Mouse (Mus musculus) limb, embryonic 12.5 days (tissue): ENCODE data around the gene Wfikkn1. TPM values are rescaled to one million over a fixed set of nuclear protein-coding genes. Genes with fewer than 3 reads are reported as not detected.
"Not testable (repeated sequence)": the region's sequence is repeated elsewhere in the genome, so short reads cannot be mapped to it uniquely, and the experiment has no call there.

Source experiments
- ATAC-seq: fragments of 200-750 bp; cut with Nextera tagmentation; 2 replicates; pipeline ENCODE4 v1.8.0; 2017; ENCODE audit warnings: low read depth, moderate TSS enrichment; ENCODE audit not compliant: insufficient number of reproducible peaks, insufficient read depth, low FRiP score, low TSS enrichment
- H3K27ac ChIP-seq: fragments of 300-500 bp; sonication (generic); 2 replicates; pipeline ENCODE4 v1.5.1; 2016; ENCODE audit warnings: mild to moderate bottlenecking, moderate library complexity
- H3K27me3 ChIP-seq: fragments of 300-500 bp; sonication (generic); 2 replicates; pipeline ENCODE4 v1.6.1; 2016; ENCODE audit warnings: mild to moderate bottlenecking, moderate library complexity
- H3K36me3 ChIP-seq: fragments of 300-500 bp; sonication (generic); 2 replicates; pipeline ENCODE4 v1.6.1; 2016; ENCODE audit warnings: mild to moderate bottlenecking, moderate library complexity
- H3K4me1 ChIP-seq: fragments of 300-500 bp; sonication (generic); replicated peaks from 2 replicates; pipeline ENCODE4 v1.6.1; 2016
- H3K4me2 ChIP-seq: fragments of 300-500 bp; sonication (generic); 2 replicates; pipeline ENCODE4 v1.6.1; 2016; ENCODE audit warnings: mild to moderate bottlenecking, moderate library complexity
- H3K4me3 ChIP-seq: fragments of 300-500 bp; sonication (generic); replicated peaks from 2 replicates; pipeline ENCODE4 v1.5.1; 2016; ENCODE audit warnings: mild to moderate bottlenecking
- H3K9ac ChIP-seq: fragments of 300-500 bp; sonication (generic); replicated peaks from 2 replicates; pipeline ENCODE4 v1.6.1; 2016; ENCODE audit warnings: mild to moderate bottlenecking, moderate library complexity
- H3K9me3 ChIP-seq: fragments of 300-500 bp; sonication (generic); 2 replicates; pipeline ENCODE4 v1.6.1; 2016; ENCODE audit warnings: mild to moderate bottlenecking, moderate library complexity
- WGBS: fragments of 180-500 bp; shearing (Covaris S2); methylation state at CpG from one replicate; pipeline ENCODE4 v1.1.7; 2016; 5-methylcytosine and 5-hydroxymethylcytosine counted together
- polyA plus RNA-seq: library from polyadenylated mRNA; unstranded; fragments of >200 nt; fragmentation: Nextera tagmentation; extraction: Ambion mirVana; gene quantifications from 2 replicates; pipeline ENCODE4 v1.2.1, GENCODE M21; 2016

Wfikkn1 gene
- polyA plus RNA-seq, 1 experiment from 2014 or later = 0.54 TPM

DNA sequence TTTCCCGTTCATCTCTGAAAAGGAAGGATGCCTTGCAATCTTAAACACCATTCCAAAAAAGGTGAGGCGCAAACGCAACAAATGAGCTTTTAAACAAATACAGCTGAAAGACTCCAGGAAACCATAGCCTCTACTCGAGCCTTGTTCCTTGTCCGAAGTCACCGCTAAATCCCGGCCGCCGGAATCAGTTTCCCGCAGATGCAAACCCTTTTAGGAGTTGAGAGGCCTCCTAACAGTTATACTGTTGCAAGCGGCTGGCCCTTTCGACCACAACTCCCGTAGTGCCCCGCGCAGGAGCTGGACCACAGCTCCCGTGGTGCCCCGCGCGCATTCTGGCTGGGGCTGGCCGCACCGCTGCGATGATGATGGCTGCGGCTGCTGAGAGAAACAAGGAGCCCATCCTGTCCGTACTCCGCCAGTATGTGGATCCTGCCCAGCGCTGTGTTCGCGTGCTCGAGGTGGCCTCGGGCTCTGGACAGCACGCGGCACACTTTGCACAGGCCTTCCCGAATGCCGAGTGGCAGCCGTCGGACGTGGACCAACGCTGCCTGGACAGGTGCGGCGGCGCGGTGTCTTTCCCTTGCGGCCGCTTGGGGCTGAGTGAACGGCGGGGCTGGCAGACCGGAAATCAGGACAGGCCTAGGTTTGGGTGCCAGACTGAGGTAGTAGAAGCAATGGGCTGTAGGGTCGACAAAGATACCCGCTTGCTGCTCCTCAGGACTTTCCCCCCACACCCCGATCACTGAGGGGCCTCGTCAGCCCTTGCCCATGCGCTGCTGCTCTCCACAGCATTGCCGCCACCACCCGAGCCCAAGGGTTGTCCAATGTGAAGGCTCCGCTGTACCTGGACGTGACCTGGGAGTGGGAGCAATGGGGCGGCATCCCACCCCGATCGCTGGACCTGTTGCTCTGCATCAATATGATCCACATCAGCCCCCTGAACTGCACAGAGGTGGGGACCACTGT, 5.2 kb downstream of the Wfikkn1 start:
- peak overlapping the region; percentile 73 for H3K9ac ChIP-seq
- H3K4me1 ChIP-seq = peaks cover 26% of the 10 kb centered on the region
- peak overlapping the region; percentile 80 for H3K4me3 ChIP-seq
- H3K9me3 ChIP-seq = no peaks in the 10 kb centered on the region
- peaks cover 23% of the 10 kb centered on the region for H3K36me3 ChIP-seq
- ATAC-seq = peak; percentile 87
- peak overlapping the region; percentile 93 for H3K27ac ChIP-seq
- peak overlapping the region; percentile 89 for H3K4me2 ChIP-seq
- WGBS = 1% methylated on average over 59 of the region's 59 CpGs
- H3K27me3 ChIP-seq = no peaks in the 10 kb centered on the region

DNA sequence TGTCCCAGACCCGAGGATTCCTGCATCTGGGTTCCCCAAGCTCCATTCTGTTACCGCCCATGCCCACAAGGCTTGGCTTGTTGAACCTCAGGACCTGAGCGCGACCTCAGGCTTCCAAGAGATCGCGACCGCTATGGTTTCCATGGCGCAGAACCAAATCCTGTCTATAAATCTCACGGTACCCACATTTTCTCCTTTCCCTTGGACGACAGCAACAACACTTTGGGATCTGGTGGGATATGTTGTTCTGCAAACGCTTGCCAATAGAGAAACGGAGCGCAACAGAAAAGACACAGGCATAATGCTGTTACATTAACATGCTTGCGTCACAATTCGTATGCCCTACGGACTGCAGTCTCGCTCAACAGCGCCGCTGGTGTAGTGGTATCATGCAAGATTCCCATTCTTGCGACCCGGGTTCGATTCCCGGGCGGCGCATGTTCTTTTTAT, 5.9 kb downstream of the Wfikkn1 start, which contains the start of gene Mettl26:
Gene Mettl26, plus strand, starts transcription at position 354 of the 450 bp plus-strand sequence.
- peaks cover 21% of the 10 kb centered on the region for H3K4me1 ChIP-seq

DNA sequence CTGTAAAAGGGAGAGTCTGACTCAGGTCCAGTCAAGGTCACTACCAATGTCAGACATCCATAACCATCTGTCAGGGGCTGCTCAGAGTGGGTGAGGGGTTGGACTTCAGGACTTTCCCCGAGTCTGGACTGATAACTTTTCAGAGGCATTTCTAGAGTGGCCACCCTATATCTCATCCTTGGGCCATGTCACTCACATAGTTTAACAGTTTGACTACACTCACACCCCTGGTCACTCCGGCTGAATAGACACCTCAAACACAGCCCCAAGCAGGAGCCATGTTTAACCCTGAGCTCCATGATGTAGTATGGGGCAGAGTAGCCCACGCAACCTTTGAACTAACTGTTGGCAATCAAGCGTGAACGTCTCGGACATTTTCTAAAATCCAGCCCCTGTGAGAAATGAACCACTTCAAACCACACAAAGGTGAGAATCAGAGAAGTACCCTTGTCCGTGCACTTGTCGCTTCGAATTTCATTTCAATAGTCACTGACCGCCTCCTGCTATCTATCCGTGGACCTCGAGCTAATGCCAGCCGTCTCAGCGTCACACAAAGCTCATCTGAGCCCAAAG, 6.4 kb downstream of the Wfikkn1 start:
- Histone ChIP-seq H3K4me2 (peak overlapping the region; percentile 89), H3K36me3 (peaks cover 17% of the 10 kb centered on the region), H3K27ac (peak overlapping the region; percentile 93), H3K4me1 (peaks cover 21% of the 10 kb centered on the region), H3K27me3 (no peaks in the 10 kb centered on the region), H3K9me3 (no peaks in the 10 kb centered on the region), H3K4me3 (peak overlapping the region; percentile 80), H3K9ac (peak overlapping the region; percentile 46)
- ATAC-seq = no peak
- 8% methylated on average over 14 of the region's 14 CpGs for WGBS

More for the DNA sequence above, 5.9 kb downstream of the Wfikkn1 start, which contains the start of gene Mettl26:
- no peaks in the 10 kb centered on the region for H3K27me3 ChIP-seq
- peak within 1 kb of the TSS; percentile 89 for H3K4me2 ChIP-seq
- peak; percentile 53; the same call in 1 of the 2 replicates for ATAC-seq
- no peaks in the 10 kb centered on the region for H3K9me3 ChIP-seq
- H3K4me3 ChIP-seq = peak within 1 kb of the TSS; percentile 80
- under 1% methylated on average over 25 of the region's 25 CpGs for WGBS
- peak within 1 kb of the TSS; percentile 73 for H3K9ac ChIP-seq
- peaks cover 22% of the 10 kb centered on the region for H3K36me3 ChIP-seq
- peak within 1 kb of the TSS; percentile 93 for H3K27ac ChIP-seq

DNA sequence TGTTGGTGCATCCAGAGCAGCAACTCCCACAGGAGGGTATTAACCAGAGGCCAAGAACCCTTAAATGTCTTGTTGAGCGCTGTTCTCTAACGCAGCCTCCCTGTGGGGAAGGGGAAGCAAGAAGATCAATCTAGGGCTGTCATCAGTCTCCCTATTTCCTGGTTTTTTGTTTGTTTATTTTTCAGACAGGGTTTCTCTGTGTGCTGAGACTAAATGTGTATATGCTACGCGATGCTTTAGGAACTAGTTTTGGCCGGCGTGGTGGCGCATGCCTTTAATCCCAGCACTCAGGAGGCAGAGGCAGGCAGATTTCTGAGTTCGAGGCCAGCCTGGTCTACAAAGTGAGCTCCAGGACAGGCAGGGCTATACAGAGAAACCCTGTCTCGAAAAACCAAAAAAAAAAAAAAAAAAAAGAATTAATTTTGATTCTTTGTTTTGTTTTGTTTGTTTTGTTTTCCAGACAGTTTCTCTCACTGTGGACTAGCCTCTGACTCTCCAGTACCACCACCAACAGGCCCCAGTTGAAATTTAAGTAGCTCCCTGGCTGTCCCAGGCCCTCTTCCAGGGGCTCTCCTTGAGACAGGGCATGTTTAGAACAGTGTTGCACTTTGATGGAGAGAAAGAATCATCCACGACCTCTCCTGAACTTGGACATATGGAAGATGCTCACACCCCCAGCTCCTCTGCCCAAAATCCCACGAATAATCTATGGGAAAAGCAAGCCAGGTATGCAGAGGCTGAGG, 7.1 kb downstream of the Wfikkn1 start:
- no peak for ATAC-seq
- Histone ChIP-seq H3K4me1 (peaks cover 26% of the 10 kb centered on the region), H3K27me3 (no peaks in the 10 kb centered on the region), H3K9ac (peak overlapping the region; percentile 46; the same call in 1 of the 2 replicates), H3K4me3 (peak overlapping the region; percentile 80), H3K4me2 (peak overlapping the region; percentile 89), H3K9me3 (no peaks in the 10 kb centered on the region), H3K36me3 (peaks cover 10% of the 10 kb centered on the region), H3K27ac (no peak overlapping the region)
- WGBS = 81% methylated on average over 10 of the region's 11 CpGs

DNA sequence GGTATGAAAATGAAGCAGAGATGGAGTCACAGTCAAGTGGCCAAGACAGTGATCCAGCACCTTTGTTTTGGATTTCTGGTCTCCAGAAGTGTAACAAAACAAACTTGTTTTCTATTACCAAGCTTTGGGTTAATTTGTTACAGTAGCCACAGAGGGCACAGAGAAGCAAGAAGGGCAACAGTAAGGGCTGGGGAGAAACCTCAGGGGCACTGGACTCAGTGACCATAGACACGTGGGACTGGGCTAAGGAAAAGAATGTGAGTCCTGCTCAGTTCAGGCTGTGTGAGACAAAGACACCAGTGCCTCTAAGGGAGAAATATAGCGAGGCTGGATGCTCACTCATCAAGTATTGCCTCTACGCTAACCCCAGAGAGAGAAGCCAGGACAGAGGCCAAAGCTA, 8.0 kb downstream of the Wfikkn1 start:
- Histone ChIP-seq H3K4me2 (no peak overlapping the region), H3K27me3 (no peaks in the 10 kb centered on the region), H3K36me3 (peaks cover 1% of the 10 kb centered on the region), H3K27ac (no peak overlapping the region), H3K4me3 (no peak overlapping the region), H3K9me3 (no peaks in the 10 kb centered on the region), H3K4me1 (peaks cover 33% of the 10 kb centered on the region), H3K9ac (no peak overlapping the region)
- ATAC-seq = no peak
- 80% methylated on average over 3 of the region's 3 CpGs for WGBS

DNA sequence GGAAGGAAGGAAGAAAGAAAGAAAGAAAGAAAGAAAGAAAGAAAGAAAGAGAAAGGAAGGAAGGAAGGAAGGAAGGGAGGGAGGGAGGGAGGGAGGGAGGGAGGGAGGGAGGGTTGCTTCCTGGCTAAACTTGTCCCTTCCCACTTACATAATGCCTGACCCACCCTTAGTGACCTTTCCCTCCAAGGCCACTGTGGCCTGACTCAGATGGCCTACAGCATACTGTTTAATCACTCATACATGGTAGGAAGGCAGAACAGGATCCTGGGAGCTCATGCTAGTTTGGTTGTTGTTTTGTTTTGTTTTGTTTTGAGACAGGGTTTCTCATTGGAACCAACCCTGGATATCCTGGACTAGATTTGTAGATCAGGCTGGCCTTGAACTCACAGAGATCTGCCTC, 9.1 kb downstream of the Wfikkn1 start:
- not testable (repeated sequence) for H3K9ac ChIP-seq, H3K36me3 ChIP-seq, H3K27ac ChIP-seq, H3K9me3 ChIP-seq, H3K4me2 ChIP-seq, ATAC-seq, H3K4me3 ChIP-seq, H3K27me3 ChIP-seq
- peaks cover 32% of the 10 kb centered on the region for H3K4me1 ChIP-seq

DNA sequence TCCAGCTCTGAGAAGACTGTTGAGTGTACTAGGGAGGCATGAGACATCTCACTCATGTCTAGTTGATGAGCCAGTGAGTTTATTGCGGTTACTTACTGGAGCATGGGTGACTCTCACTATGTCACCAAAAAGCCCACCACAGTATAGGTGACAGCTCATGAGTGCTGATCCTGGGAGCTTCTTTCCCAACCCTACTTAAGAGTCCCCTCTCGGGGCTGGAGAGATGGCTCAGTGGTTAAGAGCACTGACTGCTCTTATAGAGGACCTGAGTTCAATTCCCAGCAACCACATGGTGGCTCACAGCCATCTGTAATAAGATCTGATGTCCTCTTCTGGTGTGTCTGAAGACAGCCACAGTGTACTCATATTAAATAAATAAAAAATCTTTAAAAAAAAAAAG, 10.7 kb downstream of the Wfikkn1 start:
- 84% methylated on average over 2 of the region's 2 CpGs for WGBS
- Histone ChIP-seq H3K4me3 (no peak overlapping the region), H3K9me3 (no peaks in the 10 kb centered on the region), H3K27ac (no peak overlapping the region), H3K4me1 (peaks cover 23% of the 10 kb centered on the region), H3K4me2 (no peak overlapping the region), H3K36me3 (no peaks in the 10 kb centered on the region), H3K27me3 (no peaks in the 10 kb centered on the region), H3K9ac (no peak overlapping the region)
- ATAC-seq = no peak

DNA sequence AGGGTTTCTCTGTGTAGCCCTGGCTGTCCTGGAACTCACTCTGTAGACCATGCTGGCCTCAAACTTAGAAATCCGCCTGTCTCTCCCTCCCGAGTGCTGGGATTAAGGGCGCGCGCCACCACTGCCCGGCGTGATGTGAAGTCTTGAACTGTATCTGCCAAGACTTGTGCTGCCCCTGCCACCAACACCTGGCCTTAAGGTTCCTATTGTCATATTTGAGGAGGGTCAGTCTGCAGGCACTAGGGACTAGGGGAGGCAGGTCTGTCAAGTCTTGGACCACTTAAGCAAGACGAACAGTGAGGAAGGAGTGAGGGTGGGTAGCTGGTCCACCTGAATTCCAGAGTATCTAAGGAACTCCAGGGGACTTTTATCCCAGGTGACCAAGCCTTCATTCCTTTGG, 11.2 kb downstream of the Wfikkn1 start:
- Histone ChIP-seq H3K36me3 (no peaks in the 10 kb centered on the region), H3K4me1 (peaks cover 23% of the 10 kb centered on the region), H3K27me3 (no peaks in the 10 kb centered on the region), H3K9me3 (no peaks in the 10 kb centered on the region), H3K9ac (no peak overlapping the region), H3K4me2 (no peak overlapping the region), H3K27ac (no peak overlapping the region), H3K4me3 (no peak overlapping the region)
- ATAC-seq = no peak
- 91% methylated on average over 8 of the region's 8 CpGs for WGBS

DNA sequence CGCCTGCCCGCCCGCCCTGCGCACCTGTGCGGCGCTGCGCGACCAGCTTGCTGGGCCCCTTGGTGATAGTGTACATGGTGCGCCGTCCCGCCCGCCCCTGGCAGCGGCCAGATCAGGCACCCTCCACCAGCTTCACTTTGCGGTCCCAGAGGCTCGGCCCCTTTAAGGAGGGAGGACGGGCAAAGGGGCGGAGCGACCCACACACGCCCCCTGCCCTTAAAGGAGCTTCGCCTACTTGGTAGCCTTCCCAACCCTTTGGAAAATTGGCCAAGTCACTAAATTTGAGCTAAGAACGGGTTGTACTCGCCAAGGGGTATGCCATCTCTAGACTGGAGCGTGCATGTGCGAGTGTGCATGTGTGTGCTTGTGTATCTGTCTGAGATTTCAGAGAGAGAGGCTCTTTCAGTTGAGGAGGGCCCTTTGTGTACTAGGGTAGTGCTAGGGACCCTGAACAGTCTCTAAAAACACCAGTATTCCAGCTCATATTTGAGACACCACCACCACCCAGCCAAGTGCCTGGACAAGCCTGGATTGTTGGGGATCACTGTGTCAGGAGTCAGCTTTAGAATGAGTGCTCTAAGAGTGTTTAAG, 12.0 kb downstream of the Wfikkn1 start, which contains the start of gene Mcrip2:
Gene Mcrip2, minus strand, starts transcription at position 164 of the 591 bp plus-strand sequence.
- no peaks in the 10 kb centered on the region for H3K9me3 ChIP-seq
- H3K4me3 ChIP-seq = peak within 1 kb of the TSS; percentile 81
- under 1% methylated on average over 24 of the region's 24 CpGs for WGBS
- H3K4me2 ChIP-seq = peak within 1 kb of the TSS; percentile 99
- H3K9ac ChIP-seq = peak within 1 kb of the TSS; percentile 69
- peaks cover 17% of the 10 kb centered on the region for H3K4me1 ChIP-seq
- no peaks in the 10 kb centered on the region for H3K36me3 ChIP-seq
- H3K27ac ChIP-seq = peak within 1 kb of the TSS; percentile 75
- peak; percentile 63 for ATAC-seq
- H3K27me3 ChIP-seq = no peaks in the 10 kb centered on the region

DNA sequence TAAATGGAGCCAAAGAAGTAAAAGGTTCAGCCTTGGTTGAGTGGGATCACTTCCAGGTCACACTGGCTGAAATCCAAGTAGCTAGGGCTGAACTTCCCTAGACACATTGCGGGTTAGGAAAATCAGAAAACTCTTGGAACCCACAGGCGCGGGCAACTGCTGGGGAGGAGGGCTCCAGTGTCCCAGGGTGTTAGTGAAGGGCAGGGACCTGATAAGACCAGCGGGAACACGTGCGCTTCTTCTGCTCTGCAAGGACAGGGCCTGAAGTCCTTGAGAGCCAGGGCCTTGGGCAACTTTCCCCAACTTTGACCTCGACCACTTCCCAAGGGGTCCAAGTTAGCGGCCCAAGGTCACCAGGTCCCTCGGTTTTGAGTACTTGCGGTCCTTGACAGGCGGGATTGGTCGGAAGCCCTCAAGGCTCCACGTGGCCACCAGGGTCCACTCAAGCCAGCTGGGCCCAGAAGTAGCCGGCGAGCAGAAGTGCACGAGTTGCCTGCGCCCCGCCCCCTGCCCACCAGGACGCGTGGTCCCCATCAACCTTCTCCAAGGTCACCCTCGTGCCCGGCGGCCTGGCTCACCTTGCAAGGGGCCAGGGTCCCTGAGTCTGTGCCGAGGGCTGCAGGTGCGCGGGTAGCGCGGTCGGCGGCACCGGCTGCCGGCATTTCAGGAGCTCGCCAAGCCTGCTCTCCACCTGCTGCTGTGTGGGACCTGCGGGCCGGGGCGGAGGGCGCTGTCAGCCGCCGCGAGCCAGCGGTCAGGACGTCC, 12.6 kb downstream of the Wfikkn1 start:
- H3K27ac ChIP-seq = 0 out of 2 replicates have a peak overlapping the region, but pooled peaks have one; percentile 75
- peak overlapping the region; percentile 81 for H3K4me3 ChIP-seq
- 1% methylated on average over 41 of the region's 42 CpGs for WGBS
- no peaks in the 10 kb centered on the region for H3K36me3 ChIP-seq
- H3K27me3 ChIP-seq = no peaks in the 10 kb centered on the region
- H3K9ac ChIP-seq = peak overlapping the region; percentile 69
- H3K4me1 ChIP-seq = peaks cover 17% of the 10 kb centered on the region
- no peaks in the 10 kb centered on the region for H3K9me3 ChIP-seq
- peak overlapping the region; percentile 99 for H3K4me2 ChIP-seq
- ATAC-seq = peak; percentile 29
